Mouse (Mus musculus): ENCODE data around the gene Mtf1. TPM values are rescaled to one million over a fixed set of nuclear protein-coding genes. Genes with fewer than 3 reads are reported as not detected.

Gene Mtf1
- total RNA-seq, 2 experiments from 2014 or later: 17.4 to 17.6 TPM

DNA sequence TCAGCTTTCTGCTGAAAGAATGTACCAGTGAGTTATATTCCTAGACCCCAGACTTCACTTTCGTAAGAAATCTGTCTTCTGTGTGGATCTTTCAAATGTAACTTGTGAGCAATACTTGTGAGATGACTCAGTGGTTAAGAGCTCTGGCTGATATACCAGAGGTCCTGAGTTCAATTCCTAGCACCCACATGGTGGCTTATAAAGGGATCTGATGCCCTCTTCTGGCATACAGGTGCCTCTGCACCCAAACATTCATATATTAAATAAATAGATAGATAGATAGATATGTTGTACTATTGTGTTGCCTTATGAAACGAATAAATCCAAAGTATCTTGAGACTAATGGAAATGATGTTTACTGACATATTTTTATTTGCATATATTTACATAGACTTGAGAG, 5.0 kb upstream of the Mtf1 start:
- intact Hi-C loops (cut with DNase I): no loop called here
- DNase-seq: no peak

DNA sequence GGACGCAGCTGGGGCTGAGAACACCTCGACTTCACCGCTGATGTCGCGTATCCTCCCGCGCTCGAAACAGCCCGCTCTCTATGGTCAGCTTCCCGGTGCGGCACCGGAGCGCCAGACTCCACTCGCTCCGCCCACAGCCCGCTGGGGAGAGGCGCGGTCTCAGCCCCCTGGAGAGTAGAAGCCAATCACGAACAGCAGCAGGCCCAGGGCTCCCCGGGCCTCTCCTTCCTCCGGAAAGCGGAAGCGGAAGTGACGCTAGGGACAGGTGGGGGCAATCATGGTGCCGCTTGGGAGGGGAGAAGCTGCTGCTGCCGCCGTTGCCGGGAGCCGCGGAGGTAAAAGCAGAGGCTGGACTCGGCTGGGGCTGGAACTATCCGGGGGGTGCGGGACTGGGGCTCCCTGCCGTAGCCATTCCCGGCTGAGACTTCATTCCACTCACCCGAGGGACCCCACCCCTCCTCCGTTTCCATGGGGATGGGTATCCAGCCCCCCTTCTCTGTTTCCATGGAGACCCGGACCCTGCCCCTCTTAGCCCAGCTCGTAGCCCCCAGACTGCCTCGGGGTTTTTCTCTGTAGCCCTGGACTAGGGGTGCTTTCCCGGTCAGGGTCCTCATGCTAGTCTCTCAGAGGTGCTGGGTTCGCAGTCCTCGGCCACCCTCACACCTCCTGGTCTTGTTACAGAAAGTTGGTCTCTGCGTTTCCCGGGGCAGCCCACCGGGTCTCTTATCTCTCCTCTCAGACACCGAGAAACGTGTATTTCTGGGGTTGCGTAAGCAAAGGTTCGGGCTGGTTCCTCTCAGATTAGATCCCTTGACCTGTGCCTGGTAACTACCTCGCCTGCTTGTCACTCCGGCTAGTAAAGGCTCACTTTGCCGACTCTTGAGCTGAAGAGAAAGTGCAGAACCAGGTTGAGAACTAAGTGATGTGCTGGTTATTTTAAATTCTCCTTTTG, 681 bp downstream of the Mtf1 start:
- intact Hi-C loops (cut with DNase I): loop anchor here (1.0 kb wide), 2 partner anchors 45 to 88 kb away; partner anchors contain the start of gene Sf3a3
- DNase-seq: peak; percentile 97 to 99

DNA sequence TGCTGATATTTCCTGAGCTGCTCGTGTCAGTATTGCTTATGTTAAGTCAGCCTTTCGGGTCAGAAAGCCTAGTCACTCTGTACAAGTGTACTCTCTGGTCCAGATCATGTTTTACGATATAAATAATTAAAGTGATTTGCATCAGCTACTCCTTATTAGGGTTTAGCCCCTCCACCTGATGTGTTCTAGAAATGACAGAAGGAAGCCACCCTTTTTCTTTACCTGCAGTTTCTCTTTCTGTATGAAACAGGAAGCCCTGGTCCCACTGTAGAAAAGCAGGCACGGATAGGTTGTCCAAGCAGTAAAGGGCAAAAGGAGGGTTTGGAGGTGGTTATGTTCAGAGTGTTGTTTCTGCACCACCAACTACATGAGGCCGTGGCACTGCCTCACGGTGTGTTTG, 1.5 kb downstream of the Mtf1 start:
- intact Hi-C loops (cut with DNase I): no loop called here
- DNase-seq: no peak

DNA sequence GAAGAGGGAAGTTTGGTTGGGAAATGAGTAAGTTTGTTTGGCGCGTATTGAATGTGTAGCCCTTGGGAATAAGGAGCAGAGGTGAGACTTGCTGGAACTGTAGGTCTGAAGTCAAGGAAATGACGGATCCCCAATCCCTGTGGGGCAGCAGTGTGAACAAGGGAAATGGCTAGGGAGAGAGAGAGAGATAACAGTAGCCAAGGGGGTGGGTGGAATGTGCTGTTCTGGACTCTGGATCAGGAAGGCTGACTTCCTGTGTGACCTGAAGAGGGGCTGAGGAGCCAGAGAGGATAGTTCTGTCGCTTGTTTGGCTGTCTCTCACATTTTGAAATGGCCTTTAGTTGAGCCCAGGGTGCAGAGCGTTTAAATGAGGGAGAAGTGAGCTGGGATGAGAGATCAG, 6.6 kb downstream of the Mtf1 start:
- intact Hi-C loops (cut with DNase I): no loop called here
- DNase-seq: peak; percentile 8 to 13

DNA sequence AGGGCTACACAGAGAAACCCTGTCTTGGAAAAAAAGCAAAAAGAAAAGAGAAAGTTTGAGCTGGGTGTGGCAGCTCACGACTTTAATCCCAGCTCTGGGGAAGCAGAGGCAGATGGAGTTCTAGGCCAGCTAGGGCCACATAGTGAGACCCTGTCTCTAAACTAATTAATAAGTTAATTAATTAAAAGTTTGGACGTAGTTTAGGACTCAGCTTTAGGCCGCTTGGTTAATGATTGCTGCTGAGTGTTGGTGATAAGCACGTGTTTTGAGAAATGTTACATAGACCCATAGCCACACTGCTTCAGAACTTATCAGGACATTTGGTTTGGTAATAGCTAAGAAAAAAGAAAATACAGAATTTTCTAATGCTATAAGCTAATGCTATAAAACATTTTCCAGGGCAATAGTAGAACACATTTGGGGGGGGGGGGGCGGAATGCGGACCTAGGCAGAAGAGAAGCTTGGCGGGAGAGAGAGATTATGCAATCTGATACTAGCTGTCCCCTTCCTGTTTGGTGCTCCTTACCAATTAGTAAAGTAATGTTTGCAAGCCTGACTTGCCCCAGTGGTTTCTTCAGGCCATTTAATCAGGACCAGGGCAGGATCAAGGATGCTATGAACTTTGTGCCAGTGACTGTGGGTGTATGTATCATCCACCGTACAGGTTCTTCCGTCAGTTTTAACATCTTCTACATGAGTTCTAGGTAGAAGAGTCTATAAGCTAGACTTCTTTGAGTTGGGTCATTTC, 7.4 kb downstream of the Mtf1 start:
- intact Hi-C loops (cut with DNase I): no loop called here
- no peak for DNase-seq

DNA sequence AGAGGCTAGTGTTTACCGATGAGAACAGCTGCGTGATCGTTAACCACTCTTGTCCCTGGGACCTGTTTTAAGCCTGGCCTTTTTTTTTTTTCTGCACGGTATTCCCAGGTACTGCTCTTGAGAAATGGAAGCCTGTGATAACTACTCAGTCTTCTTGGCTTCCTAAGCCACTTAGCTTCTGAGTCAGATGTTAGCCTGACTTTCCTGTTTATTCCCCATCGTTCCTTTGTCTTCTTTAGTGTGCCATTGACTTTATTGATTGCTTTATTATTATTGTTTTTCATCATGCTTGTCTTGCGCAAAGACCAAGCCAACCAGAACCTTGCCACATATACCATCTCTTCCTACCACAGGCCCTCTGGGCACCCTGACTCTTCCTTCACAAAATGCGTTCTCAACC, 8.2 kb downstream of the Mtf1 start:
- no peak for DNase-seq
- intact Hi-C loops (cut with DNase I): no loop called here

DNA sequence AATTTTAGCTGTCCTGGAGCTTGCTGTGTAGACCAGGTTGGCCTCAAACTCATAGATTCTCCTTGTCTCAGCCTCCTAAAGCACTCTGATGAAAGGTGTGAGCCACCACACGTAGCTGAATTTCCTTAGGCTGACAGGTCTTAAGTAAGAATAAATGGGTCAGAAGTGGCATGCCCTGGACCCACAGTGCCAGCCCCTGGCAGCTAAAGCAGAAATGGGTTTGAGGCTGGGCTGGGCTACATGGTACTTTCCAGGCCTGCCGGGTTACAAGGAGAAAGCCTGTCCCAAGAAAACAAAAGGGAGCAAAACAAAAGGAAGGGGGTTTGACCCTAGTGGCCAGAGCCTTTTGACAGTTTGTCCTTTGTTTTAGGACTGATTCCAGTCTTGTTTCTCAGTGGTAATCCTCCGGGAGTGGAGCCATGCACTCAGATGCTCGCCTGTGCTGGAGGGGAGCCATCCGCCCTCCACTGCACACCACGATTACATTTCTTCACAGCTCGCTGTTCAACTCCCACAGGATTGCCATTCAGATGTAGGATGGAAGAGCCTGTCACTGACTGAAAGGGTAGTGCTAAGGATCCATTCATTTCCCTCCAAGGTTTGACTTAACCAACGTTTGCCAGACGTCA, 9.6 kb downstream of the Mtf1 start:
- DNase-seq: peak; percentile 15 to 21
- intact Hi-C loops (cut with DNase I): no loop called here

DNA sequence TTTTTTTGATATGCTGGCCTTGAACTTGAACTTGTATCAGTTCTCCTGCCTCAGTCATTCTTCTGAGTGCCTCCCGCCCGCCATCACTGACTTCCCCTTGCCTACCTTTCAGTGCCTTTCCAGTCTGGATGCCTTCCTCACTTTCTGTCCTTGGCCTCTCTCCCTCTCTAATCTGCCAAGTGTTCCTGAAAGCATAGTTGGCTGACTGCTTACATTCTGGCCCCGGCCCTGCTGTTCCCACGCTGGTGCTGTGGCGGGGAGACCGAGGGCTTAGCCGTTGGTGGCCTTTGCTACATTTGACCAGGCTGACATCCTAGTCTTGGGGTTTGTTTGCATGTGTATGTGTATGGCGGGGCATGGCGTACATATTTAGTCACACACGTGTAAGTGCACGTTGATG, 14.0 kb downstream of the Mtf1 start:
- intact Hi-C loops (cut with DNase I): no loop called here

DNA sequence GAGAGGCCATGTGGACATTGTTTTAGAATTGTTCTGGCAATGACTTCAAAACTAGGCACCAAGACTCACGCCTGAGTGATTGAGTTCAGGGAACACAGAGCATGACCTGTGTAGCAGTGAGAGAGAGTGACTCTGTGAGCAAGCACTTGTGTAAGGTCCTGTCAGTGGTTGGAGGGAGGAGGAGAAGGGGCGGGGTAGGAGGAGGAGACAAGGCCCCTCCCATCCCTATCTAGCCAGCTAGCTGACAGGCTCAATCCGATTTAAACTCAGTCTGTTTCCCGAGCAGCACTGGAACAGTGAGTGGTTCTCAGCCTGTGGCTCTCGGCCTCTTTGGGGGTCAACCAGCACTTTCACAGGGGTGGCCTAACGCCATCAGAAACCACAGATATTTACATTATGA, 15.9 kb downstream of the Mtf1 start:
- intact Hi-C loops (cut with DNase I): no loop called here
- peak; percentile 59 to 62 for DNase-seq

More for the DNA sequence above, 14.0 kb downstream of the Mtf1 start:
- peak; percentile 26 to 43 for DNase-seq

DNA sequence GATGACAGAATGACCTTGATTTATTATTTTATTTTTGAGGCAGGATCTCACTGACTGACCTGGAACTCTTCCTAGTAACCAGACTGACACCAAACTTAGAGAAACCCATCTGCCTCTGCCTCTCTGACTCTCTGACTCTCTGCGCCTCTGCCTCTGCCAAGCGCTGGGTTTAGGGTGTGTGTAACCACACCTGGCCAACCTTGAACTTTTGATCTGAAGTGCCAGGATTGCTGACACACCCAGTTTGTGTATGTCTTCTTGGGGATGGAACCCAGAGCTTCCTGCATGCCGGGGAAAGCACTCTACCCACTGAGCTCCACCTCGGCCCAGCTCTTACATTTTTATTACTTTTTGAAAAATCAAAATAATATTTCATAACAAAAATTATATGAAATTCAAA, 16.9 kb downstream of the Mtf1 start:
- no peak for DNase-seq
- intact Hi-C loops (cut with DNase I): no loop called here

DNA sequence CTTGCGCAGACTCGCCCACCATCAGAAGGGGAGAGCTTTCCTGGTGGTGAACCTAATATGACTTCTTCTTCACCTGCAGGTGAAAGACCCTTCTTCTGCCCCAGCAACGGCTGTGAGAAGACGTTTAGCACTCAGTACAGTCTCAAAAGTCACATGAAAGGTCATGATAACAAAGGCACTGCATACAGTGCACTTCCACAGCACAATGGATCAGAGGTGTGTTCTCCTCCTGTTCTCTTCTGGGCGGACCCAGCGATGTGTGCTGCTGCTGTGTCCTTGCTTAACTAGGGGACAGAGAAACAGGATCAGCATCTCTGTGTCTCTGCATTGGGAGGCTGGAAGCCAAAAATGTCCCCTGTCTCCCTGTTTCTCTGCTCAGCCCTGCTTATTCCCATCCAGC, 23.1 kb downstream of the Mtf1 start:
- DNase-seq: no peak
- intact Hi-C loops (cut with DNase I): no loop called here

DNA sequence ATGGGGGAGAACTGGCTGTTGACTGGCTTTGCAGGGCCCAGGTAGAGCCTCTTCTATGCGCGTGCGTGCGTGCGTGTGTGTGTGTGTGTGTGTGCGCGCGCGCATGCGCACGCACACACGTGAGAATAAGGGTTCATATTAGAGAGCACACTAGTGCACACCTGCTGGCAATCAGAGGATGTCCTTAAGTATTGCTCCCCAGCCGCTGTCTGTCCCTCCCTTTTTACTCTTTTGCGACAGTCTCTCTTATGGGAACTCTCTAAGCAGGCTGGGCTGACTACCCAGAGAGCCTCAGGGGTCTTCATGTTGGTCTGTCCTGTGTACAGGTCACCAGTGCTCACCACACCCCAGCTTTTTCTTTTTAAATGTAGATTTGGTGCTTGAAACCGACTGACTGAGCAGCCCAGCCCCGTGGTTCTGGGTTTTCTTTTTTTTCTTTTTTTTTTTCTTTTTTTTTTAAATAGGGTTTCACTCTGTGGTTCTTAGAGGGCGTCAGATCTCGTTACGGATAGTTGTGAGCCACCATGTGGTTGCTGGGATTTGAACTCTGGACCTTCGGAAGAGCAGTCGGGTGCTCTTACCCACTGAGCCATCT, 23.6 kb downstream of the Mtf1 start:
- DNase-seq: no peak
- intact Hi-C loops (cut with DNase I): no loop called here

DNA sequence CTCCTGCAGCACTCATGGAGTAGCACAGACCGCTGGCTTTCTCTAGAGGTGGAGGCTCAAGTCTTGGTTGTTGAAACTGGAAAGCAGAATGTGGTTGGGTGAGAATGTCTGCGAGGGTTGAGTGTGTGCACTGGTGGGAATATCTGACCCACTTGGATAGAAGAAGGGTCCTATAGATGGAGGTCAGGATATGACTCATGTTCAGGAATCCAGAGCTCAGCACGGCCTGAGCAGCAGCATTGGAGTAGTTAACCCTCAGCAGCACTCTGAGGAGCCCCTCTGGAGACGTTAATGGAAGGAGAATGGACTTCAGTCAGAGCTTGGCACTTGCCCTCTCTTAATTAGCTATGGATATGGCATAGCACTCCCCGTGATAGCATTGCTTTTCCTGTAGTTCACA, 27.8 kb downstream of the Mtf1 start:
- intact Hi-C loops (cut with DNase I): no loop called here
- DNase-seq: no peak

DNA sequence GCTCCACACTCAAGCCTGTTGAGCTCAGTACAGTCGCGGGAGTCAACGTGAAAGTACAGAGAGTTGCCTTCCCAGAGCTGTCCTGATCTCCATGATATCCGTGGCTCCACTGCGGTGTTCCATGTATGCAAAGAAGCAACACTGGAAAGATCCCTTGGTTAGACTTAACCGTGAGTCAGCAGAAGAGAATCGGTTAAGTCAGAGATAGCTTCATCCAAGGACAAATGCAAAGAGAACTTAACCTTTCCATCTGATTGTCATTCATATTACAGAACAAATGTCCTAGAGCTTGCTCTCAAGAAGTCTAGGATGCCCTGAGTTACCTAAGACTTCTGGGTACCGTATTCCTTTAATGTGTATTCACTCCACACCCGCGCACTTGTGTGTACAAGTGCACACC, 30.9 kb downstream of the Mtf1 start:
- intact Hi-C loops (cut with DNase I): no loop called here
- DNase-seq: no peak

DNA sequence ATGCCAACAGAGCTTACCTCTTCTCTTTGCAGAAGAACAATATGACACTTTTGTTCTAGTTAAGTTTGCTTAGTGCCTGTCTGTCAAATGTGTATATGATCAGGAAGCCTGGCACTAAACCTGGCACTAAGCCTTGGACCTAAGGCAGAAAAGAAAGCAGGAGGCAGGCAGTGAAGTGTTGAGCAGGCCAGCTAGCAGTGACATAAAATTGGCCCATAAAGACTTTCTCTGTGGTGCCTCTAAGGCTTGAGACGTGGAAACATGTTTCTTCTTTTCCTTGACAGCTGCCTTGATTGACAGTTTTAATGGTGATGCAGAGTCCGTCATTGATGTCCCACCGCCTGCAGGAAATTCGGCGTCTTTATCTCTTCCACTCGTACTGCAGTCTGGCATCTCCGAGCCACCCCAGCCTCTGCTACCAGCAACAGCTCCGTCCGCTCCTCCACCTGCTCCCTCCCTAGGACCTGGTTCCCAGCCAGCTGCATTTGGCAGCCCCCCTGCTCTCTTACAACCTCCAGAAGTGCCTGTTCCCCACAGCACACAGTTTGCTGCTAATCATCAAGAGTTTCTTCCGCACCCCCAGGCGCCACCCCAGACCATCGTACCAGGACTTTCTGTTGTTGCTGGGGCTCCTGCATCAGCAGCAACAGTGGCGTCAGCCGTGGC, 36.3 kb downstream of the Mtf1 start:
- no peak for DNase-seq

DNA sequence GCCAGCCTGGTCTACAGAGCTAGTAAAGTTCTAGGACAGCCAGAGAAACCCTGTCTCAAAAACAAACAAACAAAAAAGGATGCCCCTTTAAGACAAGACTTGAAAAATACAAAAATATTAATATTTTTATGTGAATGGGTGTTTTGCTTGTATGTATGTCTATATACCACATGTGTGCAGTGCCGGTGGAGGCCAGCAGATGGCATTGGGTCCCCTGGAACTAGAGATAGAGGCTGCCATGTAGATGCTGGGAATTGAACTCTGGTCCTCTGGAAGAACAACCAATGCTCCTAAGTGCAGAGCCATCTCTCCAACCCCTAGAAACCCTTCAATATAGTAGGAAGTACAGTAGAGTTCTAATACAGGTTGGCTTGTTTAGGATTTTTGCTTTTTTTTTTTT, 39.1 kb downstream of the Mtf1 start:
- DNase-seq: no peak
- intact Hi-C loops (cut with DNase I): no loop called here

More for the DNA sequence above, 36.3 kb downstream of the Mtf1 start:
- intact Hi-C loops (cut with DNase I): no loop called here

DNA sequence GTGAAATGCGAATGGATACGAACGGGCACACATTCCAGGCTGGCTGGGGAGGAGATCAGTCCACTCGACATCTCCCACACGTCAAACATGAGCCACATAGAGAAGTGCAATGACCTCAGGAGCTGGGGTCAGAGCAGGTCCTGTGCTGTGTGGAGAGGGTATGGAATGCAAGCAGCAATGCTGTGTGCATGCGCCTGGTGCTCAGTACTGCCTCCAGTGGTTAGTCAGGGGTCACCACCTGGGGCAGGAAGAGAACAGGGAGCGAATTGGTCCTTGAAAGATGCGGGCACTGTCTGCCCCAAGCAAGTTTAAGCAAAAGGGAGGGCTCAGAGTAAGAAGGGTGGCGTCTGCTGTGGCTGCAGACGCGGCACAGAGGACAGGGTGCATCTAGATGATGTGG, 41.6 kb downstream of the Mtf1 start:
- intact Hi-C loops (cut with DNase I): no loop called here
- DNase-seq: peak; percentile 19 to 51

DNA sequence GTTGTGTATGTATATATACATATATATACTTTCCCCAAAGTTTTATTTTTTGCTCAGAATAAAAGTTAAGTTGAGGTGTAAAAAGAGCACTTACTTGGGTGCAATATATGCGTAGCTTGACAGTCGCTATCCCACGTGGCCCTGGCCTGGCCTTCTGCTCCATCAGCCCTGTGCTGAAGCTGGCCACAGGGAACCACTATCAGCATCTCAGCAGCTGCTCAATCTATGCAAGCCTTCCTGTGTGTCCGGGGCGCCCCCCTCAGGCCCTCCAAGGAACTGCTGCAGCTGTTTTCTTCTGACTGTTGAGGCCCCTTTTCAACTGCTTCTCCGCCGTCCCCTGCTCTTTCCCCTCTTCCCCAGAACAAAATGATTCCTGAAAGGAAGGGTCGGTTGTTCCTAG, 45.7 kb downstream of the Mtf1 start:
- intact Hi-C loops (cut with DNase I): loop anchor here (1.0 to 5.0 kb wide), 2 partner anchors 45 to 135 kb away; partner anchors contain the start of genes Mtf1 and Sf3a3
- DNase-seq: peak; percentile 86 to 91

DNA sequence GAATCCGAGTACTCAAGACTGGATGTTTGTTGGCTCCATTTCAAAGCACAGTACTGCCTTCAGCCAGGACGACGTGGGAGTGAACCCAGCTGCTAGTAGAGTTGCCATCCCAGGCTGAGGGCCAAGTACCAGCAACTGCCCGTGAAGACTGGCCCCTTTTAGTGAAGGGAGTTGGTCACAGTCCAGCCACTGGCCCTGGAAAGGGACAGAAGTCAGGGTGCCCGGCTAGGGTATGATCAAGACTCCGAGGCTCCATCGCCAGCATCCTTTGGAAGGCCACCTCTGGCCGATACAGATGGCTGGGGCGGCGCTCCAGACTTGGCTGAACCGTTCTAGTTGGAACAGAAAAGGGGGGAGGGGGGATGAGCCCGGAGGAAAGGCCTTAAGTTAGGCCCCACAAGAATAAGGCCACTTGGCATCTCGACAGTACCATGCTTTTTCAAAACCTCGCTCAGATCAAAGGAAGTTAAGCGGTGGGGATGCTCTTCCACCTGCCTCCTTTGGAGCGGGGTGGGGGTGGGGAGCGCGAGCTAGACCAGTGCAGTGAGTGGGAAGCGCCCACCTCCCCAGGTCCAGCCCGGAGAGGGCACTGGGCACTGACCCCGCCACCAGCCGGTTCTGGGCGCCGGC, 47.8 kb downstream of the Mtf1 start:
- DNase-seq: peak; percentile 66 to 67
- intact Hi-C loops (cut with DNase I): loop anchor here (5.0 kb wide), 1 partner anchor 137 kb away; the partner anchor contains the start of gene Sf3a3
